ENCODE assay signal across 18 mouse cellular contexts in the genomic region with DNA sequence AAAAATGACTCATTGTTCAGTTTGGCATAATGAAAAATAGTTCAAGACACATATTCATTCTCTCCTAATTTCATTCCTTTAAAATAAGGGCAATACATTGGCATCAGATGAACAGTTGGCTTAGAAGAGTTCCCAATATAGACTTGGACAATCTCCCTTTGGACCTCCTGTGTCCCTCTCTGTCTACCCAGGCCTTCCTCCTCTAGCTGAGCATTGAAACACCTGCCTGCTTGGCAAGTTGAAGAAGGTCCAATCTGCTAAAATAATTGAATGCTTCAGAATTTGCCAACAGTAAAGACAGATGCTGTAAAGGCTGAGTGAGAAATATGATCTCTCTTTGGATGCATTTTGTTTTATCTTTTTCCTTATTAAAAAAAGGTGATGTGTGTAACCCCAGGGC.
A peak's percentile ranks its signal among the peaks of the same experiment; 100 is the strongest.
DNase-seq lines count a peak whose midpoint lies in the region; ATAC-seq lines count a peak whose summit lies in the region.
"Had no signal": no experiment of that assay in that cellular context is flagged by ENCODE, and none has a peak within 500 bp of the region (broad histone marks: within the 10 kb centered on the region; RNA-seq: fewer than 3 reads in every experiment).

No protein-coding gene starts in this region.

- ATAC-seq in liver, embryonic 11.5 days (replicated peaks; ENCODE audit: low FRiP score) = no peak
- ATAC-seq: forebrain, embryonic 13.5 days; intestine, postnatal 0 days had no signal

- no peaks in the 10 kb centered on the region for H3K4me1 ChIP-seq in liver, embryonic 11.5 days (replicated peaks; ENCODE audit: control insufficient read depth, insufficient read depth, low read length)
- H3K4me1 ChIP-seq: embryonic facial prominence, embryonic 10.5 days; forebrain, embryonic 13.5 days; hindbrain, embryonic 10.5 days; hindbrain, embryonic 15.5 days had no signal

- no peaks in the 10 kb centered on the region for H3K36me3 ChIP-seq in liver, embryonic 11.5 days (ENCODE audit: control insufficient read depth, insufficient read depth, low read length)
- H3K36me3 ChIP-seq: embryonic facial prominence, embryonic 10.5 days; heart, embryonic 12.5 days; hindbrain, embryonic 10.5 days; hindbrain, embryonic 15.5 days had no signal

- H3K27ac ChIP-seq in liver, embryonic 11.5 days (ENCODE audit: low read depth, low read length) = no peak overlapping the region
- H3K27ac ChIP-seq: embryonic facial prominence, embryonic 10.5 days; forebrain, embryonic 13.5 days; hindbrain, embryonic 10.5 days; hindbrain, embryonic 15.5 days had no signal

- no peaks in the 10 kb centered on the region for H3K9me3 ChIP-seq in liver, embryonic 11.5 days (ENCODE audit: control insufficient read depth, low read length)
- H3K9me3 ChIP-seq: embryonic facial prominence, embryonic 10.5 days; forebrain, embryonic 13.5 days; heart, embryonic 12.5 days; hindbrain, embryonic 10.5 days; hindbrain, embryonic 15.5 days had no signal

- H3K4me2 ChIP-seq in liver, embryonic 11.5 days = no peak overlapping the region
- H3K4me2 ChIP-seq: forebrain, embryonic 13.5 days; heart, embryonic 12.5 days; hindbrain, embryonic 15.5 days had no signal

- no peak overlapping the region for H3K9ac ChIP-seq in liver, embryonic 11.5 days (ENCODE audit: low read depth, low read length)
- H3K9ac ChIP-seq: forebrain, embryonic 13.5 days; heart, embryonic 12.5 days; hindbrain, embryonic 15.5 days had no signal

- H3K27me3 ChIP-seq in liver, embryonic 11.5 days (replicated peaks; ENCODE audit: control insufficient read depth, insufficient read depth, low read length) = no peaks in the 10 kb centered on the region
- H3K27me3 ChIP-seq: forebrain, embryonic 13.5 days; heart, embryonic 12.5 days; hindbrain, embryonic 15.5 days had no signal

- H3K4me3 ChIP-seq in liver, embryonic 11.5 days (ENCODE audit: low read depth, low read length) = no peak overlapping the region
- H3K4me3 ChIP-seq: embryonic facial prominence, embryonic 10.5 days; forebrain, embryonic 13.5 days; heart, embryonic 12.5 days; hindbrain, embryonic 10.5 days; hindbrain, embryonic 15.5 days had no signal

- peak; percentile 3 for DNase-seq in layer of hippocampus, adult 9-11 months
- no peak for DNase-seq in layer of hippocampus, adult 11-12 months (ENCODE audit: low spot score)
- peak; percentile 22 for DNase-seq in cerebellum, adult 11-12 months
- DNase-seq in cerebellum, adult 9-10 months = peak; percentile 50
- DNase-seq in cerebellum, postnatal 25 days = peak; percentile 23 to 50
- no peak for DNase-seq in liver, embryonic 11.5 days (ENCODE audit: low spot score)
- no peak for DNase-seq in gastrocnemius, adult 18-20 months (ENCODE audit: low spot score)
- DNase-seq in right cerebral cortex, postnatal 10 days (ENCODE audit: low spot score in 2 of 2) = no peak
- DNase-seq: adrenal gland, adult 2 months; adrenal gland, postnatal 36 days; gastrocnemius, postnatal 25 days; kidney, adult 8-10 months had no signal

Comparison
In these comparisons a context has a peak if more than half of its experiments do, and no peak if none do; other contexts are left out.
1. DNase-seq: peak in layer of hippocampus, adult 9-11 months (single experiment), cerebellum, adult 11-12 months (single experiment), cerebellum, adult 9-10 months (single experiment) and cerebellum, postnatal 25 days (2 of 2); none in layer of hippocampus, adult 11-12 months (single experiment), liver, embryonic 11.5 days (single experiment), gastrocnemius, adult 18-20 months (single experiment) and right cerebral cortex, postnatal 10 days (0 of 2).